Mouse (Mus musculus) MEL (cell line): ENCODE measurements around the gene Rabep1. TPM values are rescaled to one million over a fixed set of nuclear protein-coding genes. Genes with fewer than 3 reads are reported as not detected.

Source experiments
- DNase-seq: peaks from one replicate; pipeline ENCODE4 v3.0.0; 2011; ENCODE audit warnings: low read depth, low spot score
- H3K27ac ChIP-seq: 2 replicates; pipeline ENCODE4 v1.5.1; 2012; ENCODE audit warnings: low read depth, mild to moderate bottlenecking, control low read depth, low read length, moderate library complexity; ENCODE audit not compliant: control insufficient read depth
- H3K27me3 ChIP-seq, 2 experiments: fragments of 150-350 bp in 1 of 2; sonication (generic) in 1 of 2; 2 replicates each; pipeline ENCODE4 v1.6.1; 2012; ENCODE audit warnings: low read length in 2 of 2, mild to moderate bottlenecking in 2 of 2, improper control_type of control experiment in 1 of 2, moderate library complexity in 1 of 2; ENCODE audit not compliant: insufficient read depth in 2 of 2, control insufficient read depth in 1 of 2
- H3K36me3 ChIP-seq, 2 experiments: 2 replicates each; pipeline ENCODE4 v1.6.1; 2012 to 2014; ENCODE audit warnings: low read length in 2 of 2, improper control_type of control experiment in 1 of 2, inconsistent platforms in 1 of 2, mild to moderate bottlenecking in 1 of 2; ENCODE audit not compliant: insufficient read depth in 2 of 2, control insufficient read depth in 1 of 2
- H3K4me1 ChIP-seq, 2 experiments: fragments of 150-350 bp in 1 of 2; sonication (generic) in 1 of 2; 2 replicates each; pipeline ENCODE4 v1.6.1; 2012; ENCODE audit warnings: low read length in 2 of 2, improper control_type of control experiment in 1 of 2, mild to moderate bottlenecking in 1 of 2; ENCODE audit not compliant: insufficient read depth in 2 of 2, control insufficient read depth in 1 of 2
- H3K4me3 ChIP-seq, 2 experiments: fragments of 150-350 bp in 1 of 2; sonication (generic) in 1 of 2; 2 replicates each; pipeline ENCODE4 v1.5.1; 2012; ENCODE audit warnings: low read depth in 2 of 2, low read length in 2 of 2, mild to moderate bottlenecking in 2 of 2, moderate library complexity in 2 of 2, control low read depth in 1 of 2, improper control_type of control experiment in 1 of 2; ENCODE audit not compliant: control insufficient read depth in 1 of 2, insufficient read depth in 1 of 2
- H3K79me2 ChIP-seq: 2 replicates; pipeline ENCODE4 v1.6.1; 2012; ENCODE audit warnings: mild to moderate bottlenecking, low read length, moderate library complexity; ENCODE audit not compliant: control insufficient read depth, poor library complexity, insufficient read depth
- H3K9ac ChIP-seq: 2 replicates; pipeline ENCODE4 v1.6.1; 2012; ENCODE audit warnings: low read depth, mild to moderate bottlenecking, control low read depth, low read length, moderate library complexity; ENCODE audit not compliant: control insufficient read depth, poor library complexity, severe bottlenecking
- H3K9me3 ChIP-seq: fragments of 150-350 bp; sonication (generic); replicated peaks from 2 replicates; pipeline ENCODE4 v1.6.1; 2012; ENCODE audit warnings: mild to moderate bottlenecking, low read length, improper control_type of control experiment, moderate library complexity; ENCODE audit not compliant: insufficient read depth
- CHD2 ChIP-seq: IDR thresholded peaks from 2 replicates; pipeline ENCODE4 v1.6.1; 2011; ENCODE audit warnings: low read length, improper control_type of control experiment
- CTCF ChIP-seq, 3 experiments: IDR thresholded peaks in 2 of 3; conservative IDR thresholded peaks in 1 of 3; 2 replicates each; pipeline ENCODE4 v1.5.1; 2011 to 2012; ENCODE audit warnings: low read length in 3 of 3, low read depth in 2 of 3, mild to moderate bottlenecking in 2 of 3, improper control_type of control experiment in 1 of 3, inconsistent platforms in 1 of 3, mixed read lengths in 1 of 3, moderate library complexity in 1 of 3; ENCODE audit not compliant: control insufficient read depth in 1 of 3, insufficient read depth in 1 of 3, poor library complexity in 1 of 3, severe bottlenecking in 1 of 3
- GABPA ChIP-seq: IDR thresholded peaks from 2 replicates; pipeline ENCODE4 v1.6.1; 2012; ENCODE audit warnings: low read depth, mild to moderate bottlenecking, inconsistent platforms, low read length, improper control_type of control experiment, moderate library complexity
- GATA1 ChIP-seq: IDR thresholded peaks from 2 replicates; pipeline ENCODE4 v1.6.1; 2011; ENCODE audit warnings: low read depth, low read length, improper control_type of control experiment
- HCFC1 ChIP-seq: IDR thresholded peaks from 2 replicates; pipeline ENCODE4 v1.6.1; 2012; ENCODE audit warnings: low read depth, mild to moderate bottlenecking, inconsistent platforms, low read length, improper control_type of control experiment, moderate library complexity
- JUND ChIP-seq: IDR thresholded peaks from 2 replicates; pipeline ENCODE4 v1.6.1; 2011; ENCODE audit warnings: low read depth, mild to moderate bottlenecking, improper control_type of control experiment, low read length
- KAT2A ChIP-seq: conservative IDR thresholded peaks from 2 replicates; pipeline ENCODE4 v1.6.1; 2012; ENCODE audit warnings: low read depth, low read length, improper control_type of control experiment, inconsistent platforms
- MAX ChIP-seq: IDR thresholded peaks from 2 replicates; pipeline ENCODE4 v1.6.1; 2011; ENCODE audit warnings: low read length, improper control_type of control experiment
- MEF2A ChIP-seq: IDR thresholded peaks from 2 replicates; pipeline ENCODE4 v1.6.1; 2014; ENCODE audit warnings: low read depth, mild to moderate bottlenecking, inconsistent platforms, low read length, improper control_type of control experiment; ENCODE audit not compliant: poor library complexity, insufficient replicate concordance, severe bottlenecking; ENCODE audit errors: extremely low read depth
- MXI1 ChIP-seq: IDR thresholded peaks from 2 replicates; pipeline ENCODE4 v1.6.1; 2011; ENCODE audit warnings: mild to moderate bottlenecking, low read depth, low read length, improper control_type of control experiment
- MYC ChIP-seq: IDR thresholded peaks from 2 replicates; pipeline ENCODE4 v1.6.1; 2011; ENCODE audit warnings: low read depth, mild to moderate bottlenecking, low read length, improper control_type of control experiment, moderate library complexity
- NRF1 ChIP-seq: IDR thresholded peaks from 2 replicates; pipeline ENCODE4 v1.6.1; 2014; ENCODE audit warnings: low read depth, mild to moderate bottlenecking, inconsistent platforms, low read length, improper control_type of control experiment, moderate library complexity; ENCODE audit not compliant: poor library complexity, insufficient read depth, severe bottlenecking
- POLR2AphosphoS5 ChIP-seq: IDR thresholded peaks from 2 replicates; pipeline ENCODE4 v1.6.1; 2012; ENCODE audit warnings: low read depth, borderline replicate concordance, mild to moderate bottlenecking, inconsistent platforms, low read length, moderate library complexity, mixed read lengths
- RAD21 ChIP-seq: IDR thresholded peaks from 2 replicates; pipeline ENCODE4 v1.6.1; 2011; ENCODE audit warnings: mild to moderate bottlenecking, low read depth, low read length, improper control_type of control experiment
- SIN3A ChIP-seq: IDR thresholded peaks from 2 replicates; pipeline ENCODE4 v1.6.1; 2012; ENCODE audit warnings: low read length, improper control_type of control experiment, inconsistent platforms
- SMC3 ChIP-seq: IDR thresholded peaks from 2 replicates; pipeline ENCODE4 v1.6.1; 2011; ENCODE audit warnings: low read depth, low read length, improper control_type of control experiment
- TCF12 ChIP-seq: IDR thresholded peaks from 2 replicates; pipeline ENCODE4 v1.6.1; 2014; ENCODE audit warnings: low read depth, mild to moderate bottlenecking, inconsistent platforms, low read length, improper control_type of control experiment, moderate library complexity
- UBTF ChIP-seq: IDR thresholded peaks from 2 replicates; pipeline ENCODE4 v1.6.1; 2012; ENCODE audit warnings: low read depth, mild to moderate bottlenecking, inconsistent platforms, low read length, improper control_type of control experiment, moderate library complexity, borderline replicate concordance; ENCODE audit not compliant: insufficient read depth
- USF2 ChIP-seq, 2 experiments: IDR thresholded peaks; 2 replicates each; pipeline ENCODE4 v1.6.1; 2011 to 2012; ENCODE audit warnings: improper control_type of control experiment in 2 of 2, low read length in 2 of 2, borderline replicate concordance in 1 of 2, inconsistent platforms in 1 of 2, low read depth in 1 of 2, mild to moderate bottlenecking in 1 of 2; ENCODE audit not compliant: insufficient read depth in 1 of 2
- ZC3H11A ChIP-seq: IDR thresholded peaks from 2 replicates; pipeline ENCODE4 v1.6.1; 2012; ENCODE audit warnings: low read depth, mild to moderate bottlenecking, inconsistent platforms, low read length, improper control_type of control experiment
- ZNF384 ChIP-seq: IDR thresholded peaks from 2 replicates; pipeline ENCODE4 v1.6.1; 2012; ENCODE audit warnings: low read depth, mild to moderate bottlenecking, inconsistent platforms, low read length, improper control_type of control experiment
- polyA plus RNA-seq, 2 experiments: library from polyadenylated mRNA; stranded (reverse) in 1 of 2; unstranded in 1 of 2; fragments of >175 nt in 1 of 2; fragments of >200 nt in 1 of 2; gene quantifications; 2 replicates each; pipeline versions ENCODE4 v1.2.1 to v1.2.4; 2012; ENCODE audit warnings: low replicate concordance in 2 of 2, low read depth in 1 of 2; ENCODE audit not compliant: insufficient read length in 2 of 2, insufficient read depth in 1 of 2, missing spikeins in 1 of 2
- total RNA-seq: library from RNA; depleted of rRNA; stranded (reverse); fragments of 300-350 nt; gene quantifications from 2 replicates; pipeline ENCODE4 v1.2.3, GENCODE M21; 2012

Gene Rabep1
- total and polyA plus RNA-seq, 3 experiments = 24.2 to 72.2 (median 34.3) TPM

DNA sequence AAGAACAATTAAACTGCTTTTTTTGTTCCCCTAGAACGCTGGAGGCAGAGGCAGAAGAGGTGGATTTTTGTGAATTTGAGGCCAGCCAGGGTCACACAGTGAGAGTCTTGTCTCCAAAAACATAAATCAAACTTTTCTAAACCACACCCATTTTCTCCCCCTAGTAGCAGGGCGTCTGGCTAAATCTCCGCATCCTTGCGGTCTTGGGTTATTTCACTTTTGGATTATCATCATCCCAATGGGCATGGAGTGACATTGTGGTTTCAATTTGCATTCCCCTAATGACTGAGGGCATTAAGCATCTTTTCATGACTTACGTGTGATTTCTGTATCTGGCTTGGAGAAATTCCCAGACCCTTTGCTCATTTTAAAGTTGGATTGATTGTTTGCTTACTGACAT is 86.9 kb downstream of the Rabep1 start:
- H3K9me3 ChIP-seq = no peaks in the 10 kb centered on the region
- no peak for DNase-seq
- H3K79me2 ChIP-seq = no peaks in the 10 kb centered on the region
- H3K27ac ChIP-seq = no peak overlapping the region
- no peaks in the 10 kb centered on the region for H3K4me1 ChIP-seq
- no peak overlapping the region for H3K9ac ChIP-seq
- H3K36me3 ChIP-seq = peaks cover 0 to 36% of the 10 kb centered on the region in 2 experiments; a peak in 2 of 4 replicates
- no peaks in the 10 kb centered on the region for H3K27me3 ChIP-seq
- TF ChIP-seq GATA1 (no peak), MAX (no peak), MYC (no peak), GABPA (no peak), UBTF (no peak), RAD21 (no peak), JUND (no peak), SMC3 (no peak), TCF12 (no peak), SIN3A (no peak), NRF1 (no peak), POLR2AphosphoS5 (no peak), ZNF384 (no peak), MEF2A (no peak), USF2 (IDR thresholded peaks at IDR 0.05; ENCODE audit: borderline replicate concordance in 1 of 2, insufficient read depth in 1 of 2, low read depth in 1 of 2, low read length in 2 of 2) (no peak), HCFC1 (no peak), CHD2 (no peak), KAT2A (no peak), MXI1 (no peak)
- no peak overlapping the region for H3K4me3 ChIP-seq

GRCm38 (mm10) chr11:70935316-70935715 is 90.7 kb downstream of the Rabep1 start:
- TF ChIP-seq CHD2 = no peak
- TF ChIP-seq MAX = no peak
- no peak for TF ChIP-seq ZC3H11A
- TF ChIP-seq CTCF (IDR thresholded peaks at IDR 0.05 in 2 of 3, conservative IDR thresholded peaks at IDR 0.05 in 1 of 3; ENCODE audit: control insufficient read depth in 1 of 3, insufficient read depth in 1 of 3, low read depth in 2 of 3, low read length in 3 of 3, poor library complexity in 1 of 3, severe bottlenecking in 1 of 3) = peak in 1 of 3 experiments; percentile 24; a peak in 1 of 6 replicates
- Histone ChIP-seq H3K4me1 (no peaks in the 10 kb centered on the region), H3K4me3 (no peak overlapping the region), H3K36me3 (peaks cover 0 to 36% of the 10 kb centered on the region in 2 experiments; a peak in 2 of 4 replicates), H3K27me3 (no peaks in the 10 kb centered on the region), H3K79me2 (no peaks in the 10 kb centered on the region), H3K9me3 (no peaks in the 10 kb centered on the region), H3K9ac (no peak overlapping the region), H3K27ac (no peak overlapping the region)
- no peak for DNase-seq
